Mouse (Mus musculus): ENCODE data around the gene Ubtd2. TPM values are rescaled to one million over a fixed set of nuclear protein-coding genes. Genes with fewer than 3 reads are reported as not detected.
"Not testable (repeated sequence)": the region's sequence is repeated elsewhere in the genome, so short reads cannot be mapped to it uniquely, and the experiment has no call there.

The Ubtd2 gene
- total RNA-seq, 2 experiments from 2014 or later, result 15.3 to 15.5 TPM

DNA sequence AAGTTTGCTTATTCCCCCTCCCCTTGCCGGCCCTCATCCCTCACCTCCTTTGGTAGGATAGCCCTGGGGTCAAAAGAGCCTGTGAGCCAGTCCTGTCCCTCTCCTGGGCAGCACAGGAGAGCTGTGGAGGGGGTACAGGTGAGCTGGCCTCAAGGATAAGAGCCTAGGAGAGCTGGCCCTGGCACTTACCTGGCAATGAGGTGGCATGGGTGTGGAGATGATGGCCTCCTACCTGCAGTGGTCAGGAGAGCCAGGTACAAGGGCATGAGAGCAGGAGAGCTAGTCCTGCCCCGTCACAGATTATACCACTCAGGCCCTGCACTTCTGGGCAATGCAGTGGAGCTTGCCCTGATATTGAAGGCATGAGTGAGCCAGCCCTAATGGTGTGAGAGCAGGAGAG lies 9.1 kb downstream of the Ubtd2 start:
- DNase-seq, result no peak

DNA sequence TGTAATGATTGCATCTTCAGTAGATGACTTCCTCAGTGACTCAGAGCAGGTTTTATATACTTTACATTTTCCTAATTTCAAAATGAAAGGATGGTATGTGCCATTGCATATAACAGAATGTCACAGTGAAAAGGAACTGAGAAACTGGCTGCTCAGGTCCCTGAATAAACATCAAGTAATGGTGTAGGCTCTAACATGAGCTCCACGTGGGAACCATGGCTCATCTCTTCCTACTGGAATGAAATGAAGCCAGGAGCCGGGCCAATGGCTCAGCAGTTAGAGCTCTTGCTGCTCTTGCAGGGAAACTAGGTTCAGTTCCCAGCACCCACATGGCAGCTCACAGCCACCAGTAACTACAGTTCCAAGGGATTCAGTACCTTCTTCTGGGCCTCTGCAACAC lies 16.8 kb downstream of the Ubtd2 start:
- DNase-seq, result no peak

DNA sequence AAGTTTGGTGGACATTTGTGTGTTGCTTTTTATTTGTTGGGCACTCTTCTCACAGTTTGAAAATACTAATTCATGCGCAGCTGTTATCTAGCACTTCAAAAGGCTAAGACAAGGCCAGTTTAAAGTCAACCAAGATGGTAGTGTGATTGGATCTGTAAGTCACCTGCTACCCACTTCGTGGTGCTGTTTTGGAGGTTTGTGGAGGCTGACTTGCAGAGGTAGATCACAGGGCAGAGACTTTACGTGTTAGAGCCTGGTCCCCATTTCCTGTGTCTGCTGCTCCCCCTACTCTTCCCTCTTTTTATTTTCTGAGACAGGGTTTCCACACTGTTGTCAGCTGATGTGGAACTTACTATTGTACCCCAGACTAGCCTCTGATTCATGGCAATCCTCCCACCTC lies 19.6 kb downstream of the Ubtd2 start:
- DNase-seq, result no peak

DNA sequence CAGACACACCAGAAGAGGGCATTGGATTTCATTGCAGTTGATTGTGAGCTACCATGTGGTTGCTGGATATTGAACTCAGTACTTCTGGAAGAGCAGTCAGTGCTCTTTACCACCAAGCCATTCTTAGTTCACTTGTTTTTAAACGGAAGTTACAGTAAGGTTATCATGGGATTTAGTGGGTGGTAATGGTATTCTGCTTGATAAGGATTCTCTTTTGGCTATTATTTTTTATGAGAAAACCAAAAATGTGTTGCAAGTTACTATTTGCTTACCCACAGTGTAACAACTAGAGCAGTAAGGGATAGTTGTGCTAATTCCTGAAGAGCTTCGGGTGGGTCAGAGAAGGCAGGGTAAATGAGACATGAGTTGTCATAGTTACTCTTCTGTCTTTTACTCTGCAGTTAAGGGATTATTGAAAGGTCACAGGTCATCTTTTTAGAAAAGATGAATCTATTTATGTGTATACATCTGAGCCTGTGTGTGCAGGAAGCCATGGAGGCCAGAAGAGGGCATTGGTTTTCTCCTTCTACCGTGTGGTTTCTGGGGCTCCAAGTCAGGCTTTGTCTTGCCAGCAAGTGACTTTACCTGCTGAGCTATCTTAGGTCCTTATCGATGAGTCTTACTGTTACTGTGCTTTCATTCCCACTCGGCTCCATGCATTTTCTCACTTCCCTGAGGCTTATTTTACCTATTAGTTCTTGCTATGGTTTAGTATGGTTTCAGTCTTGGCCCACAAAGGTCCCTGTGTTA lies 20.5 kb downstream of the Ubtd2 start:
- no peak for DNase-seq

DNA sequence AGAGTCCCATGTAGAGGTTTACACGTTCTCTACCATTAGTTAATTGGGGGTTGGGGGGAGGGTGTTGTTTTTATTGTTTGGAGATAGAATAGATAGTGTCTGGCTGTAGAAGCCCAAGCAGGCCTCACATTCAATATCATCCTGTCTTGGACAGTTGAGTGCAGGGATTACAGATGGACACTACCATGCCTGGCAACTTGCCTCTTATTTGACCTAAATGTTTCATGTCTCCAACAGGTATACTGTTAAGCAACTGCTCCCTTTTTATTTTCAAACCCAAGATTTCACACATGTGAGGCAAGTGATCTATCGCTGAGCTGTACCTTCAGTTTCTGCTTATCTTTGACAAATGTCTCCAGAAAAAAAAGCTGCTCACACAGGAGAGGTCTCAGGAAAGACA lies 26.4 kb downstream of the Ubtd2 start:
- DNase-seq, result no peak

DNA sequence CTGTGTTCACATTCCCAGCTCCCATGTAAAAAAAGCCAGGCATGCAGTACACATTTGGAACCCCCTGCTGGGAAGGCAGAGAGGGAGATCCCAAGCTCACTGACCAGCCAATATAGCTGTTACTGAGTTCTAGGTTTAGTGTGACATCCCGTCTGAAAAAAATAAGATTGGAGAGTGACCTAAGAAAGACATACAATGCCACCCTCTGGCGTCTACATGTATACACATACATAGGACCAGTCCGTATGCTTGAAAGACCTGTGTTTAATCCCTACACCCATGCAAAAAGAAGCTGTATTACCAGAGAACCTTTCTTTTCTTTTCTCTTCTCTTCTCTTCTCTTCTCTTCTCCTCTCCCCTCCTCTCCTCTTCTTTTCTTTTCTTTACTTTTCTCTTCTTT lies 30.1 kb downstream of the Ubtd2 start:
- DNase-seq, result no peak

DNA sequence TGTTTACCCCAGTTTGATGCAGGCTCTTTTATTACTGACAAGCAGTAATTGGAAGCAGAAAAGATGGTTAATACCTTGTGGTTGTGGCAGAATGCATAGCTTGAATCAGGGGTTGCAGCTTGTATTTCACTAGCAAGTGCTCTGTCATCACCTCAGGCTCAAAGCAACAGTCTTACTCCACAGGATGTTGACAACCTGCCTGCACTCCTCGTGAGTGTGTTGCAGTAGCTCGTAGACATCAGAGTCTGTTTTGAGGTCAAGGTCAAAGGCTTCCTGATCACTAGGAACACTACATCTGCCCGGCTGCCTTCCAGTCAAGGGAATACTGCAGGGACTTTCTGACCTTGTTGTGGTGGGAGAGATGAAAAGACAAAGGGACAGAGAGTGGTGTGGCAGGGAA lies 31.5 kb downstream of the Ubtd2 start:
- peak in 1 of 2 experiments; percentile 25 for DNase-seq

DNA sequence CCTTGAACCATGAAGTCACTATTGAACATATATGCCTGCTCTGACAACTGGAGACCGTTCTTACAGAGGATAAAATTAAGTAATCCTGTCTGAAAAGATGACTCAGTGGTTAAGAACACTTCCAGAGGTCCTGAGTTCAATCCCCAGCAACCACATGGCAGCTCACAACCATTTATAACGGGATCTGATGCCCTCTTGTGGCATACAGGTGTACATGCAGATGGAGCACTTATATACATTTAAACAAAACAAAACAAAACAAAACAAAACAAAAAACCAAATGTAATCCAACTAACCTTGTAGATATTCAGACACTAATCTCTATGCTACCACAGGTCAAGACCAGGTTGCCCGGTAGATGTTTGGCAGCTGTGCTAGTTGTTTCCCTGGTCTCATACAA lies 32.3 kb downstream of the Ubtd2 start:
- DNase-seq, result no peak

DNA sequence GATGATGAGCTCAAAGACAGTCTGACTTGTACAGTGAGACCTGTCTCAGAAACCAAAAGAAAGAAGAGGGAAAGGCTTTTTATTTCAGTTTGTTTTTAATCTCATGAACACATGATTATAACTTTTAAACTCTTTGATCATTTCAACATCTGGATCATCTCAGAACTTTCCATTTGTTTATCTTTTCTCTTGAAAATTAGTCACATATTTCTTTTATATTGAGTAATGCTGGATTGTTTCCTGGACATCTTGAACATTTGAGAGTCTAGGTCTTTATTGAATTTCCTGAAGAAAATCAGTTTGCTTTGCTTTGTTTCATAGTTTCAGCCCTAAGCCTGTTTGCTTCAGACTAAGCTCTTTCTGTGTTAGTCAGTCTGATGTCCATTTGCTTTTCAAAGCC lies 33.2 kb downstream of the Ubtd2 start:
- DNase-seq, result no peak

DNA sequence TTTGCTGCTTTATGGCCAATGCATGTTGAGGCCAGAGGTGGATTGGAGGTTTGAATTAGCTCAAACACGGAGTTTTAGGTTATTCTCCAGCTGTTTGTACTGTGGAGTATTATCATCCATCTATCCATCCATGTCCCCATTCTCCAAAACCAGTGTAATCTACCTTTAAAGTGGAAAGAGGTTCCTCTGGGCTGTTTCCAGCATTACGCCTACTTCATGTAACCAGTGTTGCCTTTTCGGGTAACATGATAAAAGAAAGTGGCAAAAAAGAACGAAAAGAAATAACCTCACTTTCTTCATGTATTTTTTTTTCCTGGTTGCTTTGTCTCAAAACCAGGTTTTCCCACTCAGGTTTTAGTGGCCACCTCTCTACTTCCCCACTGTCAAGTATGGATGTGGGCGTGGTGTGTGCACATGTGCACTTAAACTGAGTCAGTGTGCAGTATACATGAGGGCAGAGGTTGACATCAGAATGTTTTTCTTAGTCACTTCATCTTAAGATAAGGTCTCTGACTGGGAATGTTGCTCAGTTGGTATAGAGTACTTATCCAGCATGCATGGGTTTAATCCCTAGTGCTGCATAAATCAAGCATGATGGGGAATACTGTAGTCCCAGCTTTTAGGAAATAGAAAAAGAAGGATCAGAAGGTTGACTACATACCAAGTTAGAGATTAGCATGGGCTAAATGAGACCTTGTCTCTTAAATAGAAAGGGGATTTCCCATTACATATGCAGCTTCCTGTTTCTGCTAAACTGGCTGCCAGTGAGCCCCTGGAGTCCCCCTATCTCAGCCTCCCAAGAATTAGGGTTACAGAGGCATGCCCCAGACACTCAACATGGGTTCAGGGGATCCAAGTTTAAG lies 33.9 kb downstream of the Ubtd2 start:
- no peak for DNase-seq

DNA sequence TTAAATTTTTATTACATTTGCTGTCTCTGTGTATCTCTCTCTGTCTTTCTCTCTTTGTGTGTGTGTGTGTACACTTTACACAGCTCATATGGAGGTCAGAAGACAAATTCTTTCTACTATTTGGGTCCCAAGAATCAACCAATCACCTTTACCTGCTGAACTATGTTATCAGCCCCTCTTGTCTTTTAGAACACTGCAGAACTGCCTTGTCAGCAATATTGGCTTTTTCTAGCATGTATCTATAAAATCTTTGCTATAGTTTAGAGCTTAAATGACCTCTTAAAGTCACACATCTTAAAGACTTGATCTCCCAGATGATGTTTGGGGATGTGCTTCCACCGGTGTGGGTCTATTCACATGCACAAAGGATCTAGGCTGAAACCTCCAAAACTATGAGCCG lies 35.9 kb downstream of the Ubtd2 start:
- DNase-seq, result no peak

DNA sequence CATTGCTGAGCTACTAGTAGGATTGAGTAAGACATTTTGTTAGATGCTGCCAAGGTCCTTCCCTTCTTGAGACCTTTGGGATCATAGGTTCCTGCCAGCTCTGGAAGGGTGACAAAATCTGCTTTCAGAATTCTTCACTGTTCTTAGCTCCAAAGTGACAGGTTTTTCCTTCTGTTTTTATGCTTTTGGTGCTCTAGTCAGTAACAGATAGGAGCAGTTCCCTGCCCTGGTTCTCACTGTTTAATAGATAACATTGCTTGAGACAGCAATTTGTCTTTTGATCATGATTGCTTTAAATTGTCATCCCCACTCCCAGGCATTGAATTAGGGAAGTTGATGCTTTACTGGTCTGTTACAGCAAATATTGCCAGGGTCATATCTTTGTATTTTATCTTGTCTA lies 38.1 kb downstream of the Ubtd2 start:
- DNase-seq, result peak; percentile 12 to 44

DNA sequence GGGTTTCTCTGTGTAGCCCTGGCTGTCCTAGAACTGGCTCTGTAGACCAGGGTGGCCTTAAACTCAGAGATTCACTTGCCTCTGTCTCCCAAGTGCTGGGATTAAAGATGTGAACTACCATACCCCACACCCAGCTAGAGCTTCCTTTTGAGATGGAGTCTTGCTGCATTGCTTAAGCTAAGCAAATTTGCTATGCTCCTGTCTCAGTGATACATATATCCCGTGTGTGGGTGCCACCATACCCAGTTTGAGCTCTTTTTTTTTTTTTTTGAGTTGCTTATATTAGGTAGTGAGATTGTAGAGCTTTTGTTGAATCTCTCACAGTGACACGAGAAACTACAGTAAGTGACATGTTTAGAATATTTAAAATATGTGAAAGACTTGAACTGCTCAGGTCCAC lies 40.1 kb downstream of the Ubtd2 start:
- no peak for DNase-seq

DNA sequence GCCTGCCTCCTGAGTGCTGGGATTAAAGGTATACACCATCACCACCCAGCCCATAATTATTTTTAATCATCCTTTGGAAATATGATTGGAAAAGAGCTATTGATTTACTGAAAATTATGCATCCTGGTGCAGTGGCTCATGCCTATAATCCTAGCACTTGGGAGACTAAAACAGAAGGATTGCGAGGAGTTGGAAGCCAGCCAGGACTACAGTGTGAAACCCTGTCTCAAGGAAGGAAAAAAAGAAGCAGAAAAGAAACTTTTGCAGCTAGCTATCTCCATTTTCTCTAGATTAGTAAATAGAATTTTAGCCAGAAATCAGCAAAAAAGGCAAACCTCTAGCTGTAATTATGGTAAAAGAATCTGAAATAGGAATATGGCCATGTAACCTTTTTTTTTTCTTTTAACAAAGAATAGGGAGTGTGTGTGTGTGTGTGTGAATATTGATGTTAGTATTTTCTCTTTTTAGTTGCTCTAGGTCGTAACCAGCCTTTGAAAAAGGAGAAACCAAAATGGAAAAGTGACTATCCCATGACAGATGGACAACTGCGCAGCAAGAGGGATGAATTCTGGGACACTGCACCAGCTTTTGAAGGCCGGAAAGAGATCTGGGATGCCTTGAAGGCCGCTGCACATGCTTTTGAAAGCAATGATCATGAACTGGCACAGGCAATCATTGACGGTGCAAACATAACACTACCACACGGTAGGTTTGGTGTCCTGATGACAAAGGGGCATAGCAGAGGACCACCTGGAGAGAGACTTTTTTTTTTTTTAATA lies 43.8 kb downstream of the Ubtd2 start:
- peak; percentile 56 to 58 for DNase-seq

DNA sequence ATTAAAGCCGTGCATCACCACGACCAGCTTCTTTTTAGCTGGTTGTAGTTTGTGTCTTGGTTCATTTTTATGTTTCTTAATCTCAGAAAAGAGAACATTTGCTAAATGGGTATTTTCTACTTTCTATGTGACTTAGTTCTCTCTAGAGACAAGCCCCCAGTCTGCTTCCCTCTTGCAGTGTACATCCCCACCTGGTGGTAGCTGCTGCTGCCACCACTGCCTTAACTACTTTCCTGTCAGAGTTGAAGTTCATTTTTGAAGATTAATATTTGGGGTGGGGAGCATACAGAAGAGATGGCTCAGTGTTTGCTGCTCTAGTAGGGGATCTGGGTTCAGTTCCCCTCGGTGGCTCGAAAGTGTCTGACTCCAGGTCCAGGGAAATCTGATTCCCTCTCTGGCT lies 44.8 kb downstream of the Ubtd2 start:
- DNase-seq, result peak in 1 of 2 experiments; percentile 8

DNA sequence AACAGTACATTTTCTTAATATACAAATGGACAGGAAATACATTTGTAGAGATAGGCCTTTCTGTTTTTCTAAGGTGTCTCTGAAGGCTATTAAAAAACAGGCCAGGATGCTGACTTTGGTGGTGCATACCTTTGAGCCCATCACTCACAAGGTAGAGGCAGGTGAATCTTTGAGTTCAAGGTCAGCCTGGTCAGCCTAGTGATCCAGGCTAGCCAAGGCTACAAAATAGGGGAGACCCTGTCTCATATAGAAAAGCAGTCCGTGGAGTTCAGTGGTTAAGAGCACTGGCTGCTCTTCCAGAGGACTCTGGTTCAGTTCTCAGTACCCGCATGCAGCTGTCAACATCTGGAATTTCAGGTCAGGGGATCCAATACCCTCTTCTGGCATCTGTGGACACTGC lies 48.5 kb downstream of the Ubtd2 start:
- no peak for DNase-seq

DNA sequence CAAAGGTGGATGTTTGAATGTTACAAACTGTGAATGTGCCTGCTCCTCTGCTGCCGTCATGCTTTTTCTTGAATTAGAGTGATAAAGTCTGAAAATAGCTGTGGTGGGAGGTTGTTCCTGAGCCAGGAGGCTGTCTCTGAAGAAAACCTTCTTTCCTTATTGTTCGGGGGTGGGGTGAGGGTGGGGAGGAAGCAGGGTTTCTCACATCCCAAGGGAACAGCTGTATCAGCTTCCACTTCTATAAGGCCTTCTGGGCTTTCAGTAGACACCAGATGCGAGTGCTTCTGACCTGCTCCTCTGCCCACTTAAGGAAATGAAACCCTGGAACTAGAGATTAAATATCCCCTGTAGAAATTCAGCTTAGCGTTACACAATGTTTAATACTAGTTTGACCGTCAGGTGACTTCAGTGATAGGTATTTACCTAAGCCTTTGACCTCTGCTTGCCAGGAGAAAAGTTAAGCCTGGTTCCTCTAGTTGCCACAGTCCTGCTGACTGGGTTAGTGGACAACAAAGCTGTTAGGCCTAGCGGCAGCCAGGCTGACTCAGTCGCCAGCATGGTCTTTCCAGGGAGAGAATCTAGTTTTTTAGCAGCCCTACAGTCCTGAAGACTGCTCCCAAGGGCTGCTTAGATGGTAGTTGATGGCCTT lies 50.0 kb downstream of the Ubtd2 start:
- DNase-seq, result no peak

DNA sequence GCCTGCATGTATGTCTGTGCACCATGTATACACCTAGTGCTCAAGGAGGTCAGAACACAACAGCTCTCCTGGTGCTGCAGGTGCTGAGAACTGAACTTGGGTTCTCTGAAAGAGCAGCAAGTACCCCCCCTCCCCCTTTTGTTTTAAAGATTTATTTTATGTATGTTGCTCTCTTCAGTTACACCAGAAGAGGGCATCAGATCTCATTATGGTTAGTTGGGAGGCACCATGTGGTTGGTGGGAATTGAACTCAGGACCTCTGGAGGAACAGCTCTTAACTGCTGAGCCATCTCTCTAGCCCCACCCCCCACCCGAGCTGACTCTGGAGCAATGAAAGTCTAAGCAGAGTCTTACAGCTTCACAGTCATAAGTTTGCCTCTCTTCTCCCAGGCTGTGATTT lies 55.8 kb downstream of the Ubtd2 start:
- no peak for DNase-seq

DNA sequence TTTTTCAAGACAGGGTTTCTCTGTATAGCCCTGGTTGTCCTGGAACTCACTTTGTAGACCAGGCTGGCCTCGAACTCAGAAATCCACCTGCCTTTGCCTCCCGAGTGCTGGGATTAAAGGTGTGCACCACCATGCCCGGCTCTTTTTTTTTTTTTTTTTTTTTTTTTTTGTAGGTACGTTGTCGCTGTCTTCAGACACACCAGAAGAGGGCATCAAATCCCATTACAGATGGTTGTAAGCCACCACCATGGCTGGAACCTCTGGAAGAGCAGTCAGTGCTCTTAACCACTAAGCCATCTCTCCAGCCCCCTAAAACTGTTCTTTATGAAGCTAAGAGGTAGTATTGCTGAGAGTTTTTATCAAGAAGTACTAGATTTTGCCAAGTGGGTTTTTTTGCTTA lies 59.7 kb downstream of the Ubtd2 start:
- DNase-seq, result not testable (repeated sequence)

DNA sequence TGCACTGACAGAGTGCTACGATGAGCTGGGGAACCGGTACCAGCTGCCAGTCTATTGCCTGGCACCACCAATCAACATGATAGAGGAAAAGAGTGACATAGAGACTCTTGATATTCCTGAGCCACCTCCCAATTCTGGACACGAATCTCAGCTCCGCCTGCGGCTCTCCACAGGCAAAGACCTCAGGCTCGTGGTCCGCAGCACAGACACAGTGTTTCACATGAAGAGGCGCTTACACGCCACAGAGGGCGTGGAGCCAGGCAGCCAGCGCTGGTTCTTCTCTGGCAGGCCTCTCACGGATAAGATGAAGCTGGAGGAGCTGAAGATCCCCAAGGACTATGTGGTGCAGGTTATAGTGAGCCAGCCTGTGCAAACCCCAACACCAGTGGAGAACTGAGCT lies 60.9 kb downstream of the Ubtd2 start:
- DNase-seq, result no peak

DNA sequence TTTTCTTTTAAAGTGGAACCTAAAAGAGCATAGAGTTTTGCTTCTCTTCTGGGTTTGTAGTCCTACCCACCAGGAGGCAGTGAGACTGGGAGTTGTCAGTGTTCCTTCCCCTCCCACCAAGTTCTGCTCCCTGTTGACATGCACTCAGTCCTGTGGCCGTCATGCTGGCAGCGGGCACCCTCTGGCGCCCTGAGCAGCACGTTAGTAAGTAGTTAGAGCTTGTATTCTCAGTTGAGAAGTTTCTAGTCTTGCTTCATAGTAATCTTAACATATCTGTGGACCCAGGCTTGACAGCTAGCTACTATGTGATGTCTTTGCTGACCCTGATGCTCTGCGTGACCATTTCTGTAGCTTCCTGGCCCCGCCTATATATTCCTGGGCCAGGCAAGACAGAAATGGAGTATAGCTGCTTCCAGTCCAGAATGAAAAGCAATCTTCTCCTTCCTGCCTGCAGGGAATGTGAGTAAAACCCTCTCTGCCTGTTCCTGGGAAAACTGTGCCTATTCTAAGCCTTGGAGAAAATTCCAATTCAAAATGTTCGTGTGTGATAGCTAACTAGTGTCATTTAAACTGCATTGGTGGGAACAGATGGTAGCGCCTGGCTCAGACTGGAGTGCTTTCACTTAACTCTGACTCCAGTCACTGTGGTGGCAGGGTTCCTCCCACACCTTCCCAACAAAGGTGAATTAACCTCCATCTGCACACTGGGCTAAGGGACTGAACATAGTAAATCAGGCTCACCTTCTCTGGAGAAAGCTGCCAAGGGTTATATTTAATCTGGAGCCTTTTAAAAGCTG lies 61.9 kb downstream of the Ubtd2 start:
- no peak for DNase-seq

DNA sequence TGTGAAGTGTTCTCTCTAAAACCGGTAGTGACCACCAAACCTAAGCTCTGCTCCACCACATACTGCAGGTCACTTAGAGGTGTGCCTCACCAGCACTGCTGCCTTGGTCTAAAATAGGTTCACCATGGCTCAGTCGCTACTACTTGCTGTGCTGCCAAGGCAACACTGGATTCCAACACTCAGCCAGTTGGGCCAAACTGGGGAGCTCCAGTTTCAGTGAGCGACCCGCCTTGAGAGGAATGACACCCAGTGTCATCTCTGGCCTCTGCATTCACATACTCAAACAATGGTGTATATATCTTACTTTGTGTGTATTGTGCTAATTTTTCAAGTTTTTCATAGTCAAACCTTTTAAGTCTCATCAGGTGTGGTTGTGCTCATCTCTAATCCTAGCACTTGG lies 63.6 kb downstream of the Ubtd2 start:
- DNase-seq, result no peak

Measured in adrenal gland, postnatal 36 days (tissue).